Mouse (Mus musculus): ENCODE results near the gene Fhad1. TPM values are rescaled to one million over a fixed set of nuclear protein-coding genes. Genes with fewer than 3 reads are reported as not detected.

The Fhad1 gene
- polyA plus RNA-seq, 1 experiment from 2014 or later = 1.3 TPM

- Histone ChIP-seq H3K9me3 (replicated peaks; ENCODE audit: control insufficient read depth, low read length) (no peaks in the 10 kb centered on the region), H3K27me3 (replicated peaks; ENCODE audit: control insufficient read depth, insufficient read depth, low read length) (no peaks in the 10 kb centered on the region), H3K9ac (ENCODE audit: low read length) (no peak overlapping the region), H3K4me1 (ENCODE audit: control insufficient read depth, insufficient read depth, low read length) (peaks cover 57% of the 10 kb centered on the region), H3K27ac (ENCODE audit: low read depth, low read length) (peak overlapping the region; percentile 87), H3K36me3 (ENCODE audit: control insufficient read depth, insufficient read depth, low read length) (no peaks in the 10 kb centered on the region), H3K4me2 (ENCODE audit: low read length) (no peak overlapping the region), H3K4me3 (ENCODE audit: low read depth, low read length) (no peak overlapping the region)
- no peak for DNase-seq (ENCODE audit: low spot score)
- ATAC-seq = no peak
- 83% methylated on average over 8 of the region's 8 CpGs for WGBS
These were observed 116.0 kb downstream of the Fhad1 start for GRCm38 (mm10) chr4:141898905-141899304.

- 35% methylated on average over 3 of the region's 3 CpGs for WGBS
- H3K4me2 ChIP-seq (ENCODE audit: low read length) = no peak overlapping the region
- H3K27me3 ChIP-seq (replicated peaks; ENCODE audit: control insufficient read depth, insufficient read depth, low read length) = no peaks in the 10 kb centered on the region
- H3K36me3 ChIP-seq (ENCODE audit: control insufficient read depth, insufficient read depth, low read length) = no peaks in the 10 kb centered on the region
- H3K4me1 ChIP-seq (ENCODE audit: control insufficient read depth, insufficient read depth, low read length) = peaks cover 55% of the 10 kb centered on the region
- ATAC-seq (no peak), DNase-seq (ENCODE audit: low spot score) (peak; percentile 55)
- H3K4me3 ChIP-seq (ENCODE audit: low read depth, low read length) = no peak overlapping the region
- H3K27ac ChIP-seq (ENCODE audit: low read depth, low read length) = peak overlapping the region; percentile 39; the same call in 1 of the 2 replicates
- no peaks in the 10 kb centered on the region for H3K9me3 ChIP-seq (replicated peaks; ENCODE audit: control insufficient read depth, low read length)
- H3K9ac ChIP-seq (ENCODE audit: low read length) = no peak overlapping the region
These were observed 117.0 kb downstream of the Fhad1 start for GRCm38 (mm10) chr4:141897838-141898237.

DNA sequence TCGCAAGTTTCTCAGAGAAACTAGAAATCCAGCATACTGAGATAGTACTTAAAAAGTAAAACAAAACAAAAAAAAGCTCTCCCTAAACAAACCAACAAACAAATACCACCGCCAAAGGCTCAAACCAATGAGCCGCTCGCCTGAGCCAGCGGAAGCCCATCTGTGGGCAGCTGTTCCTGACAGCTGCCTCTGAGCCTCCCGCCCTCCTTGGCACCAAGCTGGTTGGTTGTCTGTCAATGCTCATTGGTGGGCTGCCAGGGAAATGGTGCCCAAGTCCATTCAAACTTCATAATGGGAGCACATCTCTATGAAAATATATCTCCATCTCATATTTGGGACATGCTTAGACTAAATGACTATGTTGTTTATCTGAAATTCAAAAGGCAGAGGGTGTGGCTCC, 117.7 kb downstream of the Fhad1 start:
- H3K4me3 ChIP-seq (ENCODE audit: low read depth, low read length) = no peak overlapping the region
- peaks cover 49% of the 10 kb centered on the region for H3K4me1 ChIP-seq (ENCODE audit: control insufficient read depth, insufficient read depth, low read length)
- H3K9ac ChIP-seq (ENCODE audit: low read length) = no peak overlapping the region
- no peaks in the 10 kb centered on the region for H3K36me3 ChIP-seq (ENCODE audit: control insufficient read depth, insufficient read depth, low read length)
- no peak overlapping the region for H3K4me2 ChIP-seq (ENCODE audit: low read length)
- DNase-seq (ENCODE audit: low spot score) = peak; percentile 77
- H3K27ac ChIP-seq (ENCODE audit: low read depth, low read length) = peak overlapping the region; percentile 67
- WGBS = 61% methylated on average over 6 of the region's 6 CpGs
- H3K27me3 ChIP-seq (replicated peaks; ENCODE audit: control insufficient read depth, insufficient read depth, low read length) = no peaks in the 10 kb centered on the region
- H3K9me3 ChIP-seq (replicated peaks; ENCODE audit: control insufficient read depth, low read length) = no peaks in the 10 kb centered on the region
- no peak for ATAC-seq

- Histone ChIP-seq H3K4me2 (ENCODE audit: low read length) (no peak overlapping the region), H3K4me3 (ENCODE audit: low read depth, low read length) (no peak overlapping the region), H3K4me1 (ENCODE audit: control insufficient read depth, insufficient read depth, low read length) (peaks cover 35% of the 10 kb centered on the region), H3K36me3 (ENCODE audit: control insufficient read depth, insufficient read depth, low read length) (no peaks in the 10 kb centered on the region), H3K27ac (ENCODE audit: low read depth, low read length) (no peak overlapping the region), H3K27me3 (replicated peaks; ENCODE audit: control insufficient read depth, insufficient read depth, low read length) (no peaks in the 10 kb centered on the region), H3K9ac (ENCODE audit: low read length) (no peak overlapping the region), H3K9me3 (replicated peaks; ENCODE audit: control insufficient read depth, low read length) (no peaks in the 10 kb centered on the region)
- ATAC-seq (no peak), DNase-seq (ENCODE audit: low spot score) (no peak)
- WGBS = 86% methylated on average over 12 of the region's 12 CpGs
These were observed 119.1 kb downstream of the Fhad1 start for GRCm38 (mm10) chr4:141895772-141896171.

- no peaks in the 10 kb centered on the region for H3K36me3 ChIP-seq (ENCODE audit: control insufficient read depth, insufficient read depth, low read length)
- no peak overlapping the region for H3K9ac ChIP-seq (ENCODE audit: low read length)
- WGBS = 89% methylated on average over 8 of the region's 8 CpGs
- peaks cover 14% of the 10 kb centered on the region for H3K4me1 ChIP-seq (ENCODE audit: control insufficient read depth, insufficient read depth, low read length)
- DNase-seq (ENCODE audit: low spot score) = no peak
- H3K4me3 ChIP-seq (ENCODE audit: low read depth, low read length) = no peak overlapping the region
- H3K9me3 ChIP-seq (replicated peaks; ENCODE audit: control insufficient read depth, low read length) = no peaks in the 10 kb centered on the region
- ATAC-seq = no peak
- no peak overlapping the region for H3K4me2 ChIP-seq (ENCODE audit: low read length)
- no peak overlapping the region for H3K27ac ChIP-seq (ENCODE audit: low read depth, low read length)
- H3K27me3 ChIP-seq (replicated peaks; ENCODE audit: control insufficient read depth, insufficient read depth, low read length) = no peaks in the 10 kb centered on the region
These were observed 121.6 kb downstream of the Fhad1 start for GRCm38 (mm10) chr4:141893157-141893784.

DNA sequence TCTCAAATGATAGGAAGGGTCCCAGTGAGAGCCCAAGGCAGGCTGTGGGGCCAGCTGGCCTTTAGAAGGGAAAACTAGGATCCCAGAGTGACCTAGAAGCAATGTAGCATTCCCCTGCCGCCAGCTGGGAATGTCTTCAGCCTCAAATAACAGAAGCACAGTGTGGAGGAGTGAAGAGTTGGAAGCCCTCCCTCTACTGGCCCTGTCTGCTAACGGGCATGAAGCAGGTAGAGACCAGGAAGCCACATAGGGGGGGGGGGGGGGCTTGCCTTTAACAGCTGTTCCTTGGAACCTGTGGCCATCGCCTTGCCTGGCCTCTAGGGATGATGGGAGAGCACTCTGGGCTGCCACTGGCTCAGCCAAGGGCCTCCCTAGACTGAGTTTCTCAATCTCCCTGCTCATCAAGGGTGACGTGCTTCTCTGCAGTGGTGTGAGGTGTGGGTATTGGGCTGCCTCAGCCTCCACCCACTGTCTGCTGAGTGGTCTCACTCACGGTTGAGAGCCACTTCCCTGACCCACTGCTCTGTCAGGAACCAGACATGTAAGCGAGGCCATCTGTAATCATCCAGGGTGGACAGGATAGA, 128.4 kb downstream of the Fhad1 start:
- no peaks in the 10 kb centered on the region for H3K27me3 ChIP-seq (replicated peaks; ENCODE audit: control insufficient read depth, insufficient read depth, low read length)
- 56% methylated on average over 6 of the region's 6 CpGs for WGBS
- no peaks in the 10 kb centered on the region for H3K9me3 ChIP-seq (replicated peaks; ENCODE audit: control insufficient read depth, low read length)
- no peak overlapping the region for H3K9ac ChIP-seq (ENCODE audit: low read length)
- no peaks in the 10 kb centered on the region for H3K36me3 ChIP-seq (ENCODE audit: control insufficient read depth, insufficient read depth, low read length)
- ATAC-seq (no peak), DNase-seq (ENCODE audit: low spot score) (no peak)
- no peak overlapping the region for H3K4me3 ChIP-seq (ENCODE audit: low read depth, low read length)
- H3K27ac ChIP-seq (ENCODE audit: low read depth, low read length) = no peak overlapping the region
- H3K4me1 ChIP-seq (ENCODE audit: control insufficient read depth, insufficient read depth, low read length) = no peaks in the 10 kb centered on the region
- no peak overlapping the region for H3K4me2 ChIP-seq (ENCODE audit: low read length)

GRCm38 (mm10) chr4:141885451-141885850, 129.4 kb downstream of the Fhad1 start:
- Histone ChIP-seq H3K4me3 (ENCODE audit: low read depth, low read length) (no peak overlapping the region), H3K27ac (ENCODE audit: low read depth, low read length) (no peak overlapping the region), H3K4me1 (ENCODE audit: control insufficient read depth, insufficient read depth, low read length) (no peaks in the 10 kb centered on the region), H3K36me3 (ENCODE audit: control insufficient read depth, insufficient read depth, low read length) (no peaks in the 10 kb centered on the region), H3K9ac (ENCODE audit: low read length) (no peak overlapping the region), H3K27me3 (replicated peaks; ENCODE audit: control insufficient read depth, insufficient read depth, low read length) (no peaks in the 10 kb centered on the region), H3K9me3 (replicated peaks; ENCODE audit: control insufficient read depth, low read length) (no peaks in the 10 kb centered on the region), H3K4me2 (ENCODE audit: low read length) (no peak overlapping the region)
- WGBS = 87% methylated on average over 9 of the region's 9 CpGs
- no peak for DNase-seq (ENCODE audit: low spot score)
- ATAC-seq = no peak

GRCm38 (mm10) chr4:141882858-141883257, 132.0 kb downstream of the Fhad1 start:
- Histone ChIP-seq H3K4me1 (ENCODE audit: control insufficient read depth, insufficient read depth, low read length) (no peaks in the 10 kb centered on the region), H3K4me2 (ENCODE audit: low read length) (no peak overlapping the region), H3K27ac (ENCODE audit: low read depth, low read length) (no peak overlapping the region), H3K9me3 (replicated peaks; ENCODE audit: control insufficient read depth, low read length) (no peaks in the 10 kb centered on the region), H3K4me3 (ENCODE audit: low read depth, low read length) (no peak overlapping the region), H3K9ac (ENCODE audit: low read length) (no peak overlapping the region), H3K27me3 (replicated peaks; ENCODE audit: control insufficient read depth, insufficient read depth, low read length) (no peaks in the 10 kb centered on the region), H3K36me3 (ENCODE audit: control insufficient read depth, insufficient read depth, low read length) (no peaks in the 10 kb centered on the region)
- WGBS = 87% methylated on average over 7 of the region's 7 CpGs
- no peak for ATAC-seq
- no peak for DNase-seq (ENCODE audit: low spot score)

DNA sequence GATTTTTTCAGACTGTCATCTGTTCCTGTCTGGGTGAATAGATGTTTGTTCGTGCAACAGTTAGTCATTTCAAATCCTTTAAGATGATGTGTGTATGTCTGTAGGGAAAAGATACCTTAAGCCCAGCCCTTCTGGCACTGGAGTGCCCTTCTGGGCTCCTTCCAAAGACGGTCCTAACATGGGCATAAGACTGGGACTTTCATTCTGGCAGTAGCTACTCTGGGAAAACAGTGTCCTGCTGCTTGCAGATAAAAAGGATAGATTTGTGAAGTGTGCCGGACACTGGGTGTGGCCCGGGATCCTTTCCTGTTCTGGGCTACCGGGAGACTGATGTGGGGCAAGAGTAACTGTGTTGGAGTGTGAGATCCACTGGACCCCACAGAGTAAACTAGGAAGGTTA, 132.9 kb downstream of the Fhad1 start:
- Histone ChIP-seq H3K27ac (ENCODE audit: low read depth, low read length) (no peak overlapping the region), H3K4me3 (ENCODE audit: low read depth, low read length) (no peak overlapping the region), H3K9ac (ENCODE audit: low read length) (no peak overlapping the region), H3K36me3 (ENCODE audit: control insufficient read depth, insufficient read depth, low read length) (no peaks in the 10 kb centered on the region), H3K4me1 (ENCODE audit: control insufficient read depth, insufficient read depth, low read length) (no peaks in the 10 kb centered on the region), H3K4me2 (ENCODE audit: low read length) (no peak overlapping the region), H3K9me3 (replicated peaks; ENCODE audit: control insufficient read depth, low read length) (no peaks in the 10 kb centered on the region), H3K27me3 (replicated peaks; ENCODE audit: control insufficient read depth, insufficient read depth, low read length) (no peaks in the 10 kb centered on the region)
- no peak for ATAC-seq
- WGBS = 82% methylated on average over 5 of the region's 5 CpGs
- no peak for DNase-seq (ENCODE audit: low spot score)
